Mouse (Mus musculus) erythroblast, embryonic 14.5 days (primary cell): Measurements from ENCODE around the gene Pot1a.

Experiments used
- GATA1 ChIP-seq: IDR thresholded peaks from 2 replicates; pipeline ENCODE4 v1.6.1; 2012; ENCODE audit warnings: low read length, inconsistent platforms, mixed read lengths
- TAL1 ChIP-seq: IDR thresholded peaks from 3 replicates; pipeline ENCODE4 v1.6.1; 2012; ENCODE audit warnings: low read length, inconsistent platforms, mixed read lengths

- TF ChIP-seq GATA1 (no peak), TAL1 (no peak)
Measured at GRCm38 (mm10) chr6:25806021-25806420, 3.0 kb downstream of the Pot1a start.
